In the genomic region with DNA sequence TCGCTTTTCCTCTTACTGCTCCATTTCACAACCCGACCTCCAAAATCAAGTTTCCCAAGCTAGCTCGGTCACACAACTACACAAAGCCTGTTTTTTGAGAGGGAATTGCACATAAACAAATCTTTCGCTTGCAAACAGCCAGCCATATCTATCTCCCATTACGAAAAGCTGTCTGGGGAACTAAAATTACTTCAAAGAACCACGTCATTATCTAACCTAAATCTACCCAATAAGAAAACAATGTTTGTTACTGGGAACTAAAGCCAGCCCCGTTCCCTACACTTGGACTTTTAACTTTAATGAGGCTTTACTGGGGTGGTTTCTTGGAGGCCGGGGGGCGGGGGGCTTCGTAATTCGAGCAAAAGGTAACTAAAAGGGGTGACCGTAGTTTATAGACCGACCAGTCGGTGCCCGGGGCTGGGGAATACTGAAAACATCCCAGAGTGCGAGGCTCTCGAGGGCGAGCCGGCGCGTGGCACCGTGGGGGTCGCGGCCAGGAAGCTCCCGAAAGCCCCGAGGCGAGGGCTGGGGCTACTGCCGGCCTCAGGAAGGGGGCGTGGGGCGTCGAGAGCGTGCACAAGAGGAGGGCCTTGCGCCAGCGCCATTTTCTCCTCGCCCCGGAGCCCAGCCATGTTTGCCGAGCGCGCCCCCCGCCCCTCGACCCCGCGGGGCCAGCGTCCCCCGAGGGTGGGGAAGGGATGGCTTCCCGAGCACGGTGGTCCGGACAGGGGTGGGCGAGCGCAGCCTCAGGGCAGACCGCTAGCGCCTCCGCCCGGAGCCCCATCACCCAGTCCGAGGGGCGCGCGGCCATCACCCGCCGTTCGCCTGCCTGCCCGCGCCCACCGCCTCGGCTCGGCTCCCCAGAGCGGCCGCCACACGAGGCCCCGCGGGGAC, we compare ENCODE assay signal across 8 mouse cellular contexts. TPM values are rescaled to one million over a fixed set of nuclear protein-coding genes. Genes with fewer than 3 reads are reported as not detected.
DNase-seq lines count a peak whose midpoint lies in the region; ATAC-seq and TF ChIP-seq lines count a peak whose summit lies in the region.

No protein-coding gene starts in this region.

- peaks cover 14% of the 10 kb centered on the region for H3K36me3 ChIP-seq in hindbrain, embryonic 15.5 days
- peaks cover 21% of the 10 kb centered on the region for H3K36me3 ChIP-seq in liver, embryonic 13.5 days

- ATAC-seq in hindbrain, embryonic 15.5 days (ENCODE audit: low FRiP score, low read depth): peak; percentile 85
- ATAC-seq in liver, embryonic 13.5 days (ENCODE audit: low read depth): peak; percentile 67

- TF ChIP-seq CTCF in left cerebral cortex, adult 2 months (IDR thresholded peaks at IDR 0.05): no peak; the same call in 1 of the 2 replicates
- TF ChIP-seq CTCF in cerebellum, adult 2 months (IDR thresholded peaks at IDR 0.05; ENCODE audit: borderline replicate concordance, insufficient read depth, low read depth, low read length): no peak

- H3K4me3 ChIP-seq in left cerebral cortex, adult 2 months: peak overlapping the region; percentile 98
- H3K4me3 ChIP-seq in cerebellum, adult 2 months (replicated peaks; ENCODE audit: insufficient read depth, low read depth, low read length): peak overlapping the region; percentile 76
- peak overlapping the region; percentile 99 for H3K4me3 ChIP-seq in hindbrain, embryonic 15.5 days
- peak overlapping the region; percentile 100 for H3K4me3 ChIP-seq in liver, embryonic 13.5 days (replicated peaks)

- DNase-seq in left cerebral cortex, adult 2 months (ENCODE audit: extremely low spot score in 1 of 2, low spot score in 2 of 2): peak; percentile 49 to 51
- no peak for DNase-seq in left cerebral cortex, postnatal 25 days (ENCODE audit: low spot score in 2 of 2)
- DNase-seq in cerebellum, adult 2 months: peak; percentile 45 to 54
- peak; percentile 27 to 41 for DNase-seq in frontal cortex, postnatal 14 days (ENCODE audit: low spot score in 2 of 2)
- peak; percentile 26 for DNase-seq in liver, embryonic 13.5 days
- DNase-seq in natural killer cell, adult 2 months (ENCODE audit: low spot score in 2 of 2): peak; percentile 42 to 44
- DNase-seq in thymus, adult 18-20 months: peak; percentile 55

- intact Hi-C loops in left cerebral cortex, adult 2 months (cut with DNase I): loop anchor here (5.0 kb wide), 2 partner anchors 42 to 142 kb away; no protein-coding TSS in a partner anchor
- intact Hi-C loops in left cerebral cortex, postnatal 25 days (cut with DNase I): loop anchor here (5.0 kb wide), 1 partner anchor 122 kb away; a partner anchor contains a TSS

- under 1% methylated on average over 70 of the region's 71 CpGs for WGBS in cerebellum, adult 2 months
- under 1% methylated on average over 52 of the region's 71 CpGs for WGBS in hindbrain, embryonic 15.5 days
- 2% methylated on average over 67 of the region's 71 CpGs for WGBS in liver, embryonic 13.5 days (ENCODE audit: insufficient replicate concordance)

- H3K27ac ChIP-seq in left cerebral cortex, adult 2 months: peak overlapping the region; percentile 96
- peak overlapping the region; percentile 74; the same call in 1 of the 2 replicates for H3K27ac ChIP-seq in cerebellum, adult 2 months (ENCODE audit: insufficient read depth, low read length)
- H3K27ac ChIP-seq in hindbrain, embryonic 15.5 days (replicated peaks): peak overlapping the region; percentile 90
- H3K27ac ChIP-seq in liver, embryonic 13.5 days: peak overlapping the region; percentile 82

- TF ChIP-seq POLR2A in cerebellum, adult 2 months (IDR thresholded peaks at IDR 0.05; ENCODE audit: borderline replicate concordance, insufficient read depth, low read length): no peak

- H3K4me2 ChIP-seq in hindbrain, embryonic 15.5 days: peak overlapping the region; percentile 73
- H3K4me2 ChIP-seq in liver, embryonic 13.5 days: peak overlapping the region; percentile 93

- H3K9ac ChIP-seq in hindbrain, embryonic 15.5 days: peak overlapping the region; percentile 97
- peak overlapping the region; percentile 99 for H3K9ac ChIP-seq in liver, embryonic 13.5 days

- no peaks in the 10 kb centered on the region for H3K9me3 ChIP-seq in hindbrain, embryonic 15.5 days
- no peaks in the 10 kb centered on the region for H3K9me3 ChIP-seq in liver, embryonic 13.5 days (replicated peaks)

- peaks cover 2% of the 10 kb centered on the region; the same call in 1 of the 2 replicates for H3K4me1 ChIP-seq in cerebellum, adult 2 months (ENCODE audit: control insufficient read depth, insufficient read depth, low read length)
- H3K4me1 ChIP-seq in hindbrain, embryonic 15.5 days (replicated peaks): peaks cover 30% of the 10 kb centered on the region
- peaks cover 28% of the 10 kb centered on the region for H3K4me1 ChIP-seq in liver, embryonic 13.5 days (replicated peaks)

- H3K27me3 ChIP-seq in cerebellum, adult 2 months (ENCODE audit: control insufficient read depth, insufficient read depth, low read length): no peaks in the 10 kb centered on the region
- H3K27me3 ChIP-seq in hindbrain, embryonic 15.5 days: no peaks in the 10 kb centered on the region
- H3K27me3 ChIP-seq in liver, embryonic 13.5 days: no peaks in the 10 kb centered on the region

RNA-seq across cellular contexts. Expression of a gene that starts 1.6 kb away (rescaled TPM):
- 100 to 1,000 TPM; 279 to 310 TPM for total RNA-seq in left cerebral cortex, adult 2 months (2021)
- total RNA-seq in left cerebral cortex, postnatal 25 days (2021): 100 to 1,000 TPM; 291 to 330 TPM
- 84.5 and 92.6 TPM in 2 replicates for polyA plus RNA-seq in cerebellum, adult 2 months (2012; rRNA removed)
- 489 and 545 TPM in 2 replicates for polyA plus RNA-seq in hindbrain, embryonic 15.5 days (2015; fragmentation: Nextera tagmentation; extraction: Ambion mirVana)
- polyA plus RNA-seq in liver, embryonic 13.5 days (2015; fragmentation: Nextera tagmentation; extraction: Ambion mirVana): 383 and 465 TPM in 2 replicates

Comparison
In these comparisons a context has a peak if more than half of its experiments do, and no peak if none do; other contexts are left out.
1. DNase-seq: peak in left cerebral cortex, adult 2 months (2 of 2), cerebellum, adult 2 months (2 of 2), frontal cortex, postnatal 14 days (2 of 2), liver, embryonic 13.5 days (single experiment), natural killer cell, adult 2 months (2 of 2) and thymus, adult 18-20 months (2 of 2); none in left cerebral cortex, postnatal 25 days (0 of 2).
2. Peak in every context shown above with its lines, with median percentiles within 50 percentile points of each other: H3K27ac ChIP-seq and H3K4me3 ChIP-seq.